Mouse (Mus musculus): ENCODE results near the gene Adamts2.

Adamts2 gene

GRCm38 (mm10) chr11:50671376-50671775 is 69.5 kb downstream of the Adamts2 start:
- in situ Hi-C loops (cut with MboI, MseI): no loop called here

- in situ Hi-C loops (cut with MboI, MseI): no loop called here
Observed at GRCm38 (mm10) chr11:50671820-50672310, 70.0 kb downstream of the Adamts2 start.

GRCm38 (mm10) chr11:50672866-50673265 is 71.0 kb downstream of the Adamts2 start:
- in situ Hi-C loops (cut with MboI, MseI): no loop called here

GRCm38 (mm10) chr11:50673525-50674250 is 71.8 kb downstream of the Adamts2 start:
- in situ Hi-C loops (cut with MboI, MseI): no loop called here

GRCm38 (mm10) chr11:50674390-50674789 is 72.5 kb downstream of the Adamts2 start:
- in situ Hi-C loops (cut with MboI, MseI): no loop called here

GRCm38 (mm10) chr11:50678650-50679049 is 76.8 kb downstream of the Adamts2 start:
- in situ Hi-C loops (cut with MboI, MseI): no loop called here

- in situ Hi-C loops (cut with MboI, MseI): no loop called here
Observed at GRCm38 (mm10) chr11:50681940-50682339, 80.1 kb downstream of the Adamts2 start.

- in situ Hi-C loops (cut with MboI, MseI): no loop called here
Observed at GRCm38 (mm10) chr11:50683821-50684220, 81.9 kb downstream of the Adamts2 start.

GRCm38 (mm10) chr11:50688584-50688983 is 86.7 kb downstream of the Adamts2 start:
- in situ Hi-C loops (cut with MboI, MseI): no loop called here

GRCm38 (mm10) chr11:50689672-50690071 is 87.8 kb downstream of the Adamts2 start:
- in situ Hi-C loops (cut with MboI, MseI): no loop called here

GRCm38 (mm10) chr11:50699971-50700370 is 98.1 kb downstream of the Adamts2 start:
- in situ Hi-C loops (cut with MboI, MseI): no loop called here

- in situ Hi-C loops (cut with MboI, MseI): no loop called here
Observed at GRCm38 (mm10) chr11:50700496-50700895, 98.6 kb downstream of the Adamts2 start.

GRCm38 (mm10) chr11:50703397-50703796 is 101.5 kb downstream of the Adamts2 start:
- in situ Hi-C loops (cut with MboI, MseI): no loop called here

- in situ Hi-C loops (cut with MboI, MseI): no loop called here
Observed at GRCm38 (mm10) chr11:50704511-50704910, 102.6 kb downstream of the Adamts2 start.

GRCm38 (mm10) chr11:50707259-50707658 is 105.4 kb downstream of the Adamts2 start:
- in situ Hi-C loops (cut with MboI, MseI): no loop called here

- in situ Hi-C loops (cut with MboI, MseI): no loop called here
Observed at GRCm38 (mm10) chr11:50713610-50714202, 111.8 kb downstream of the Adamts2 start.

GRCm38 (mm10) chr11:50715091-50715490 is 113.2 kb downstream of the Adamts2 start:
- in situ Hi-C loops (cut with MboI, MseI): no loop called here

- in situ Hi-C loops (cut with MboI, MseI): no loop called here
Observed at GRCm38 (mm10) chr11:50717381-50717897, 115.6 kb downstream of the Adamts2 start.

GRCm38 (mm10) chr11:50718862-50719261 is 117.0 kb downstream of the Adamts2 start:
- in situ Hi-C loops (cut with MboI, MseI): no loop called here

GRCm38 (mm10) chr11:50720421-50720820 is 118.5 kb downstream of the Adamts2 start:
- in situ Hi-C loops (cut with MboI, MseI): no loop called here

GRCm38 (mm10) chr11:50720856-50721550 is 119.1 kb downstream of the Adamts2 start:
- in situ Hi-C loops (cut with MboI, MseI): no loop called here

- in situ Hi-C loops (cut with MboI, MseI): no loop called here
Observed at GRCm38 (mm10) chr11:50725595-50725994, 123.7 kb downstream of the Adamts2 start.
